Mouse (Mus musculus): ENCODE results near the gene Olfr521. TPM values are rescaled to one million over a fixed set of nuclear protein-coding genes. Genes with fewer than 3 reads are reported as not detected.
"Not testable (repeated sequence)": the region's sequence is repeated elsewhere in the genome, so short reads cannot be mapped to it uniquely, and the experiment has no call there.

Olfr521 gene
- total and polyA plus RNA-seq, 3 experiments: not detected

DNA sequence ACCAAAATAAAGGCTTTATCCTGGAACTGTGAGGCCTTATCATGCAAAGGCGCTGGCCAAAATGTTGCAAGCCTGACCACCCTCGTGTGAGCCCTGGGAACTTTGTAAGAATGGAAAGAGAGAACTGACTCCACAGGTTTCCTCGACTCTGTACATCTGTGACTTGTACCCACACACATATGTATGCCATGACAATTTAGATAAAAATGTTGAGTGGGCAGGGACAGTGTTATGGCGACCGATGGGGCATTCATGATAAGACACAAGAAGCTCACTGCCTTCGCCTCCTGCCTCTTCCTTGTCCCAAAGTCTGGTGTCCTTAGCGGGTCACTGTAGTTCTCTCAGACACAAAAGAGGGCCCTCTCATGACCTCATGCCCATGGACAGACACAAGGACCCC lies 35.8 kb downstream of the Olfr521 start:
- TF ChIP-seq GABPA (IDR thresholded peaks at IDR 0.05; ENCODE audit: insufficient replicate concordance, low read depth, low read length) (no peak), JUND (conservative IDR thresholded peaks at IDR 0.05; ENCODE audit: low read depth, low read length) (no peak), POLR2A (IDR thresholded peaks at IDR 0.05; ENCODE audit: low read depth, low read length) (no peak), EP300 (IDR thresholded peaks at IDR 0.05; ENCODE audit: low read length) (no peak), TCF12 (IDR thresholded peaks at IDR 0.05; ENCODE audit: low read depth, low read length) (no peak), MAZ (IDR thresholded peaks at IDR 0.05; ENCODE audit: low read depth, low read length) (no peak), JUN (IDR thresholded peaks at IDR 0.05; ENCODE audit: insufficient read depth, low read depth, low read length) (no peak), MXI1 (IDR thresholded peaks at IDR 0.05; ENCODE audit: low read depth, low read length) (no peak), USF2 (conservative IDR thresholded peaks at IDR 0.05; ENCODE audit: low read depth, low read length) (no peak), ZKSCAN1 (IDR thresholded peaks at IDR 0.05; ENCODE audit: borderline replicate concordance, low read depth, low read length) (no peak), HCFC1 (IDR thresholded peaks at IDR 0.05; ENCODE audit: low read depth, low read length) (no peak), RAD21 (IDR thresholded peaks at IDR 0.05; ENCODE audit: low read depth, low read length) (no peak), POLR2AphosphoS2 (IDR thresholded peaks at IDR 0.05; ENCODE audit: low read depth, low read length) (no peak)
- peaks cover 13 to 37% of the 10 kb centered on the region in 2 experiments for H3K4me1 ChIP-seq (ENCODE audit: control insufficient read depth in 1 of 2, insufficient read depth in 2 of 2)
- H3K36me3 ChIP-seq (replicated peaks in 1 of 2; ENCODE audit: control insufficient read depth in 1 of 2, insufficient read depth in 1 of 2, low read length in 1 of 2): no peaks in the 10 kb centered on the region
- no peak overlapping the region for H3K9ac ChIP-seq (ENCODE audit: insufficient read depth, low read depth)
- no peak overlapping the region for H3K27ac ChIP-seq (ENCODE audit: insufficient read depth, low read depth)
- in situ Hi-C loops (cut with MboI; ENCODE audit: low pct_ligation_motif_present, low pct_unique_long_range_greater_than_20kb, low sequenced_read_pairs) (loop anchor here (5.0 kb wide), 2 partner anchors 137 to 182 kb away; no protein-coding TSS in a partner anchor), dilution Hi-C loops (cut with MboI; ENCODE audit: extremely low pct_ligation_motif_present, extremely low pct_unique_long_range_greater_than_20kb, low sequenced_read_pairs) (no loop called here)
- H3K9me3 ChIP-seq (replicated peaks; ENCODE audit: low read length): peaks cover 6% of the 10 kb centered on the region
- no peaks in the 10 kb centered on the region for H3K27me3 ChIP-seq (replicated peaks)
- H3K79me2 ChIP-seq (replicated peaks; ENCODE audit: control insufficient read depth, extremely low read depth, insufficient read depth, poor library complexity, severe bottlenecking): no peaks in the 10 kb centered on the region
- no peak overlapping the region for H3K4me2 ChIP-seq (ENCODE audit: insufficient read depth, low read depth, poor library complexity, severe bottlenecking)
- no peak for DNase-seq (ENCODE audit: extremely low read depth)
- no peak overlapping the region for H3K4me3 ChIP-seq (replicated peaks in 1 of 3; ENCODE audit: low read depth in 2 of 3, low read length in 2 of 3, poor library complexity in 1 of 3)

- no peak for TF ChIP-seq NELFE (IDR thresholded peaks at IDR 0.05; ENCODE audit: low read depth, low read length)
- TF ChIP-seq JUND (conservative IDR thresholded peaks at IDR 0.05; ENCODE audit: low read depth, low read length): no peak
- no peak for TF ChIP-seq MXI1 (IDR thresholded peaks at IDR 0.05; ENCODE audit: low read depth, low read length)
- TF ChIP-seq CTCF (conservative IDR thresholded peaks at IDR 0.05 in 1 of 2, IDR thresholded peaks at IDR 0.05 in 1 of 2; ENCODE audit: low read depth in 2 of 2, low read length in 2 of 2): no peak
- no peak for TF ChIP-seq USF1 (IDR thresholded peaks at IDR 0.05; ENCODE audit: low read depth, low read length)
- peaks cover 0 to 5% of the 10 kb centered on the region in 2 experiments; a peak in 1 of 4 replicates for H3K4me1 ChIP-seq (ENCODE audit: control insufficient read depth in 1 of 2, insufficient read depth in 2 of 2)
- no peak overlapping the region for H3K9ac ChIP-seq (ENCODE audit: insufficient read depth, low read depth)
- dilution Hi-C loops (cut with MboI; ENCODE audit: extremely low pct_ligation_motif_present, extremely low pct_unique_long_range_greater_than_20kb, low sequenced_read_pairs): no loop called here
- peaks cover 5% of the 10 kb centered on the region for H3K9me3 ChIP-seq (replicated peaks; ENCODE audit: low read length)
- no peak overlapping the region for H3K4me2 ChIP-seq (ENCODE audit: insufficient read depth, low read depth, poor library complexity, severe bottlenecking)
- no peak overlapping the region for H3K27ac ChIP-seq (ENCODE audit: insufficient read depth, low read depth)
- H3K36me3 ChIP-seq (replicated peaks in 1 of 2; ENCODE audit: control insufficient read depth in 1 of 2, insufficient read depth in 1 of 2, low read length in 1 of 2): peaks cover 0 to 6% of the 10 kb centered on the region in 2 experiments
- no peak for DNase-seq (ENCODE audit: extremely low read depth)
- no peaks in the 10 kb centered on the region for H3K79me2 ChIP-seq (replicated peaks; ENCODE audit: control insufficient read depth, extremely low read depth, insufficient read depth, poor library complexity, severe bottlenecking)
- in situ Hi-C loops (cut with MboI; ENCODE audit: low pct_ligation_motif_present, low pct_unique_long_range_greater_than_20kb, low sequenced_read_pairs): no loop called here
- H3K4me3 ChIP-seq (replicated peaks in 1 of 3; ENCODE audit: low read depth in 2 of 3, low read length in 2 of 3, poor library complexity in 1 of 3): no peak overlapping the region
- H3K27me3 ChIP-seq (replicated peaks): no peaks in the 10 kb centered on the region
These were observed 40.2 kb downstream of the Olfr521 start for GRCm38 (mm10) chr7:99803535-99803934.

DNA sequence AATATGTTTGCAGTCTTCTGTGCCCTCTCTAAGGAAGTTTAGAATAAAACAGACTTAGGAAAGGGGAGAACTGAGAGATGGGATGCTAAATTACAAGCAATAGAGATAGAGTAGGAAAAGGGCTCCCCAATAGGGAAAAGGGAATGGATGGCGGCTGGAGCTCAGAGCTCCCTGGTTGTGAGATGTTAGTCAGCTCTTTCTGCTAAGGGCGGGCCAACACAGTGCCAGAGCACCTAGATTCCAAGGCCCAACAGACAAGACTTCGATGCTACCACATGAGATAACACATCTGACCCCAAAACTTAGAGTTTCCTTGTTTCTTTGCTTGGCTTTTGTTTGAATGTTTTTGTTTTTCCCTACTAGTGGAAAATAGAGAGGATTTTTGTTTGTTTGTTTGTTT lies 40.7 kb downstream of the Olfr521 start:
- H3K27ac ChIP-seq (ENCODE audit: insufficient read depth, low read depth); in situ Hi-C loops (cut with MboI; ENCODE audit: low pct_ligation_motif_present, low pct_unique_long_range_greater_than_20kb, low sequenced_read_pairs); H3K9me3 ChIP-seq (replicated peaks; ENCODE audit: low read length); H3K27me3 ChIP-seq (replicated peaks); H3K4me2 ChIP-seq (ENCODE audit: insufficient read depth, low read depth, poor library complexity, severe bottlenecking); H3K4me3 ChIP-seq (replicated peaks in 1 of 3; ENCODE audit: low read depth in 2 of 3, low read length in 2 of 3, poor library complexity in 1 of 3); dilution Hi-C loops (cut with MboI; ENCODE audit: extremely low pct_ligation_motif_present, extremely low pct_unique_long_range_greater_than_20kb, low sequenced_read_pairs); H3K36me3 ChIP-seq (replicated peaks in 1 of 2; ENCODE audit: control insufficient read depth in 1 of 2, insufficient read depth in 1 of 2, low read length in 1 of 2); H3K4me1 ChIP-seq (ENCODE audit: control insufficient read depth in 1 of 2, insufficient read depth in 2 of 2); H3K9ac ChIP-seq (ENCODE audit: insufficient read depth, low read depth); DNase-seq (ENCODE audit: extremely low read depth); H3K79me2 ChIP-seq (replicated peaks; ENCODE audit: control insufficient read depth, extremely low read depth, insufficient read depth, poor library complexity, severe bottlenecking): not testable (repeated sequence)

Data from CH12.LX (cell line).